Mouse (Mus musculus) cortical plate, adult 2 months (tissue): ENCODE measurements around the gene Polr1d.

Source experiments
- CTCF ChIP-seq: fragments of 200-500 bp; IDR thresholded peaks from 2 replicates; pipeline ENCODE4 v1.5.1; 2011; ENCODE audit warnings: mild to moderate bottlenecking, control low read depth, low read length; ENCODE audit not compliant: insufficient read depth; ENCODE audit errors: extremely low read depth
- POLR2A ChIP-seq: fragments of 200-500 bp; IDR thresholded peaks from 2 replicates; pipeline ENCODE4 v1.6.1; 2011; ENCODE audit warnings: mild to moderate bottlenecking, low read length, control low read depth; ENCODE audit not compliant: insufficient read depth; ENCODE audit errors: extremely low read depth

GRCm38 (mm10) chr5:147036661-147037060 lies 40.2 kb upstream of the Polr1d start:
- no peak for TF ChIP-seq CTCF
- no peak for TF ChIP-seq POLR2A
